Mouse (Mus musculus) kidney, postnatal 14 days (tissue): Measurements from ENCODE around the gene Ppp3cb.

ENCODE experiments used
- DNase-seq: peaks from one replicate; pipeline ENCODE4 v3.0.0; 2022; ENCODE audit warnings: mixed read lengths

The Ppp3cb gene

DNA sequence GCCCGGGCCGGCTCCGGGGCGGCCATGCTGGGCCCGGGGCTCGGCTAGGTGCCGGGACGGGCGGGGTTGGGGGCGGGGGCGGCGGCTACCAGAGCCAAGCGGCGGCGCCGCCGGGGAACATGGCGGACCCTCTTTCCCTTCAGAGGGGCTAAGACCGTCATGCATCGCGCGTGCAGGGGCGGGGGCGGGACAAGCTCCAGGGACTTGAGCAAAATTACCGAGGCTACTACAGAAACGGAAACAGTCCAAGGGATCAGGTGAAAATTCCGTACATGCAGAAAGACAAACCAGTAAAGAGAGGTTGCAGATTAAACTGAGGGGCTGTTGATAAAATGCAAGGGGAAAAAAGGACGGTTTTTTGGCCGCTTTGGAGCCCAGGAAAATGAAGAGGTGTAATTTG, at the start of gene Ppp3cb:
Gene Ppp3cb, minus strand, starts transcription at position 159 of the 400 bp plus-strand sequence.
- DNase-seq = peak; percentile 91

GRCm38 (mm10) chr14:20595781-20596180, 49.4 kb upstream of the Ppp3cb start:
- DNase-seq = no peak

DNA sequence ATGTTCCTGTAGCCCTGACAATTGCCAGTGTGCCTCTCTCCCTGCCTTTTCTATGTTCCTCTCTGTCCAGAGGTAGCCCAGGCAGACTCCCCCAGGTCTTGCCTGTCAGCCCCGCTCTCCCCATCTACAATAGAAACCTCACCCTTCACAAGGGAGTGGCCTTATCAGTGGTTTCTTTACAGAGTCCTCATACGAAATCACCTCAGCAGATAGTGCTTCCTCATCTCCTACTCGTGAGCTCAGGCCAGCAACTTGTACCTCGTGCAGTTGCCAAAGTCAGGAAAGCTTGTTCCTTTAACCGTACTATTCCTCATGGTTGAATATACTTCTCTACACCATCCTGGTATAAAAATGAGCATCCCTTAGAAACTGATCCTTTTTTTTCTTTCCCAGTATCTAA, 41.1 kb upstream of the Ppp3cb start:
- DNase-seq = no peak

- DNase-seq = peak; percentile 9
Measured at GRCm38 (mm10) chr14:20578822-20579407, 32.5 kb upstream of the Ppp3cb start.

DNA sequence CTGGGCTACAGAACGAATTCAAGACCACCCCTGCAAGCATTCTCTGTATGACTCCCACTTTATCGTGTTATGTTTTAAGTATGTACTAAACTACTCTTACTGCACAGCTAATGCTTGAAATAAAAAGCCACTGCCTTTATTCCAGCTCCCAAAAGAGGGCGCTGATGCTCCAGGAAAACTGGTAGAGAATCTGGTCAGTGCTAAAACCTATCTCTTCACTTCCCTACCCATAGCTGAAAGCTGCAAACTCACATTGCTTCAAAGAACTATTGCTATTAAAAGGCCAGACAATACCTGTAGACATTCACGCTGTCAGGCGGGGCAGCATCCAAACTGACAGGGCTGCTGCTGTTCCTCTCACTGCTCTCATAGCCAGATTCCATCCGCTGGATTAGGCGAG, 29.8 kb upstream of the Ppp3cb start:
- peak; percentile 77 for DNase-seq

GRCm38 (mm10) chr14:20573196-20573595, 26.8 kb upstream of the Ppp3cb start:
- peak; percentile 12 for DNase-seq

DNA sequence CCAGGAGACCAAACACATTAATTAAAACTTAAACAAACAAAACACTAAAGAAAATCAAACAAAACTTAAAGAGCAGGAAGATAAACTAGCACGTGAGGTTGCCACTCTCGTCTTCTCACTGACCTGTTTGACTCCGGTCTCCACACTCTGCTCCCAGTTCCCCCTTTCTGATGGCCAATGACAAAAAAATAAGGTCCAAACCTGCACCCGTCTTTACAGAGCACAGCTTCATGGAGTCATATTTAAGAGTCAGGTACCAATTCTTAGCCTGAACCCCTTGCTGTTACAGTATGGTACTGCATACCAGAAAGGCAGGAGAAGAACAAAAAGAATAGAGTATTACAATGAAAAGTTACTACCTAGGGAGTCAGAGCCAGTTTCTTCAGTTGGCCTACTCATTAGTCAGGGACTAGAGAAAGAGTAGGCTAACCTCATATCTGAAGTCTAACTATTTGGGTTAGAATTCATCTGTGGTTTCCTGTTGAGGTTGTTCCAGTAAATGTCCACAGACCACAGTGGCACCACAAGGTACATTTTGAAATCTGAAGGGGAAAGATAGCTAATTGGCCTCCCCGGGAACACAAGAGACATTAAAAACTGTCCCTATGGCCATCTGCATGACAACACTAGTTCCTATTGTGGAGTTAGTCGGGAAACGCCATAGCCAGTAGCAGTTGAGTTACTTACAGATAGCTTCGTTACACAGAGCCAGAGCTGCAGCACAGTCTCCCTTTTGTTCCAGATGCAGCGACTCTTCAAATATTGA, 19.1 kb upstream of the Ppp3cb start:
- no peak for DNase-seq

DNA sequence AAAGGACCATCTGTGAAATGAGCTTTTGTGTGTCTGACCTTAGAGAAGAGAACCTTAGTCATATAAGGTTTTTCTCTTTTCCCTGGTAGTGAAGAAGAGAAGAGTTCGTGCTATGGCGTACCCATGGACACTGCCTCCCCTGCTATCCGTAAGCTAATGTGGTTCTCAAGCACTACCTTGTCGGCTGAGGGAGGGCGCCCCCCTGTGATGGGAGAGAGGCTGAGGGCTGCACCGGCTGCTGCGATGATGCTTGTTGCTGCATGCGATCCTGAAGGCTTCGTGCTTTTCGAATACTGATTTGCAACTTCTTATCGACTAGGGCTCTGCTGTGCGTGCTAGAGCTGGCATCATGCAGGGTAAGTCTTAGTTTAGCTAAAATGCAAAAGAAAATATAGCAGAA, 18.3 kb upstream of the Ppp3cb start:
- DNase-seq = peak; percentile 16

DNA sequence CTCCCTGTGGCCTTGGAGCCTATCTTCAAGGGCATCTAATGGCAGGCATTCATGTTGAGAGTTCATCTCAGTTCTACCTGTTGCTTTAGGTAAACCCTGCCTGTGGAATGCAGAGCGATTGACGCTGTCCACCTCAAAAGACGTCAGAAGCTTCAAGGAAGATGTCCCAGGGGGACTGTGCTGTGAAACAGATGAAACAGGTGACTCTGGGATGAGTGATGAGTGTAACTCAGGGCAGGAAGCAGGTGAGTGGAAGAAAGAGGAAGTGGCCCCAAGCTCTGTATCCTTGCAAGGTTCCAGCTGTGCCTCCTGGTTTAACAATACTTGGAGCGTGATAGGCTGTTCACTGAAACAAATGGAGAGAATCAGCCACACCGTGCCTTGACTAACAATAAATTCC, 15.5 kb upstream of the Ppp3cb start:
- no peak for DNase-seq

- peak; percentile 7 for DNase-seq
Measured at GRCm38 (mm10) chr14:20550136-20550535, 3.8 kb upstream of the Ppp3cb start.

GRCm38 (mm10) chr14:20545529-20546331, 643 bp downstream of the Ppp3cb start:
- DNase-seq = peak; percentile 94

DNA sequence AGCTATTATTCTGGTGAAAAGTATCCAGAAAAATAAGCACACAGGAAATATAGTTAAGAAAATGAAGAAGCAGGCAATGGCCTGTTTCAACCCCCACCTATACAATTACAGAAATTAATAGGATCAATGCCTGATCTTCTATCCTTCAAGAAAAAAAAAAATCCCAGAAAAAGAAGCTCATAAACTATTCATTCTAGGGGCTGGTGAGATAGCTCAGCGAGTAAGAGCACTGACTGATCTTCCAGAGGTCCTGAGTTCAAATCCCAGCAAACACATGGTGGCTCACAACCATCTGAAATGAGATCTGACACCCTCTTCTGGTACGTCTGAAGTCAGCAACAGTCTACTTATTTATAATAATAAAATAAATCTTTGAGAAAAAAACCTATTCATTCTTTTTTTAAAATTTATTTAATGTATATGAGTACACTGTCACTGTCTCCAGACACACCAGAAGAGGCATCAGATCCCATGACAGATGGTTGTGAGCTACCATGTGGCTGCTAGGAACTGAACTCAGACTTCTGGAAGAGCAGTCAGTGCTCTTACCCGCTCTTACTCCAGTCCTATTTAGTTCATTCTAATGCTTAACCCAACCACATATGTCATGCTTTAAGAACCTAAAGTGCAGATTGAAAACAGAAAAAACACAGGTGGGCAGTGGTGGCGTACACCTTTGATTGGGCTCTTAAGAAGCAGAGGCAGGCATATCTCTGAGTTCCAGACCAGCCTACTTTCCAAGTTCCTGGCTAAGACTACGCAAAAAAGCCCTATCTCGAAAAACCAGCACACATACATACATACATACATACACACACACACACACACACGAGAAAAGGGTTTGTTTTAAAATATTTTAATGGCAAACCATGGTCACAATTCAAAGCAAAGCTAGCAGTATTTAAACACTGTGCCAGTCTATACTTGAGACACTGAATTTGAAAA, 1.6 kb downstream of the Ppp3cb start:
- DNase-seq = no peak

DNA sequence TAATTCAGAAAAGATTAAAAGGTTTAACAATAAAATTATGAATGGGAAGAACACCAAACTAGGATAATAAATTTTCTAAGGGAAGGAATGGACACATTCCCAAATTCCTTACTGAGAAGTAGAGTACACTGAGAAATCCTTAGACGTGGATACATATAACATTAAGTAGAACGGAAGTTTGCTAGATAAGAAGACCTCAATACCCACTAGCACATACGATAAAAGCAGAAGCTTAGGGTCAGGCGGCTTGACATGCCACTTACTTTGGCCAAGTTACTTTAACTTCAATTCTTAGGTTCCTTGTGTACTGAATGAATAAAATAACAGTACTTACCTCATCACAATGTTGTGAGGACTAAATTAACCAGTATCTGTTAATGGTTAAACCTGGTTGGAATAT, 16.7 kb downstream of the Ppp3cb start:
- DNase-seq = no peak

- no peak for DNase-seq
Measured at GRCm38 (mm10) chr14:20520179-20520578, 26.2 kb downstream of the Ppp3cb start.

DNA sequence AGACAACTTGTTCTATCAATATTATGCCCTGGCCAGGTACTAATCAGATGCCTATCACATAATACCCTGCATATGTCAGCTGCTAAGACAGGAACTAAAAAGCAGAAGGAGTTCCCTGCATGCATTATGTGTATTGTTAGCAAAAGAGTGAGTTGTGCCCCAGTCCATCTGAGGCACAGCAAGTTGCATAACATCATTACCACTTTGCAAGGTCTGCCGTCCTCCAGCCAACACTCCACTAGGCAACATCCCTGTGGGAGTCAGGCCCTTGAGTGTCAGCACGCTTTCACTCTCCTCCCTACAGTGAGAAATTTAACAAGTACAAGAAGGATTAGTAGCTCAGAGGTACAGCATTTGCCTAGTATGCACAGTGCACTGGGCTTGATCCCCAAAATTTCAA, 37.9 kb downstream of the Ppp3cb start:
- DNase-seq = no peak

DNA sequence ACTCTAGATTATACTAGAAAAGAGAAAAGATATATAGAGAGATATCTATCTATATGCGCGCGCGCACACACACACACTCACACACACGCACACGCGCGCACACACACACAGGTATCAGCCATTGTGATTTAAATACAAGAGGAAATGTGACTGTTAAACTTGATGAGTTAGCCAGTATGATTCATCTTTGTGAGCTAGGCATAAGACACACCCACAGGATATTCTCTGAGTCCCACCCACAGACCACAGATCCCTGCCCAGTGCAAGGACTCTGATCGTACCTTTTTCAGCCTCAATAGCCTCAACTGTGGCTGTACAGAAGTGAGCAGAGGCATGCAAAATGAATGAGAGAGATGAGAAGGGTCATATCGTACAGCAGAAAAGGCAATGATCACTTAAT, 43.4 kb downstream of the Ppp3cb start:
- DNase-seq = no peak

DNA sequence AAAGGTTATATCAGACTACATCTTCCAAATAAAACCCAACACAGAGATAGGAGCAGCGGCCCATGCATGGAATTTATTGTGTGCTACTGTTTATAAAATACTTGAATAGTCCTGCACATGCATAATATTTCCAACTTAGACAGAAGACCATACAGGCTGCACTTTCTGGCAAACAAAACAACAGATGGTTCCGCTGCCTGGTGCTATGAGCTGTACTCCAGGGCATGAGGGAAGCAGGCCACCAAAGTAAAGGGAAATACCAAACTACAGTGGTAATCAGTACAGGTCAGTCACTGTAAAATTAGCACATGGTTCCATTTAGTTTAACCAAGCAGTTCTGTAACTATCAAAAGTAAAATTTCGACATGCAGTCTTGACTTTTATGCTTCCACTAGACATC, 46.4 kb downstream of the Ppp3cb start:
- no peak for DNase-seq

- no peak for DNase-seq
Measured at GRCm38 (mm10) chr14:20496603-20497002, 49.8 kb downstream of the Ppp3cb start, which contains the start of gene Mss51. Gene Mss51 (minus strand): TSS chr14:20496901.

DNA sequence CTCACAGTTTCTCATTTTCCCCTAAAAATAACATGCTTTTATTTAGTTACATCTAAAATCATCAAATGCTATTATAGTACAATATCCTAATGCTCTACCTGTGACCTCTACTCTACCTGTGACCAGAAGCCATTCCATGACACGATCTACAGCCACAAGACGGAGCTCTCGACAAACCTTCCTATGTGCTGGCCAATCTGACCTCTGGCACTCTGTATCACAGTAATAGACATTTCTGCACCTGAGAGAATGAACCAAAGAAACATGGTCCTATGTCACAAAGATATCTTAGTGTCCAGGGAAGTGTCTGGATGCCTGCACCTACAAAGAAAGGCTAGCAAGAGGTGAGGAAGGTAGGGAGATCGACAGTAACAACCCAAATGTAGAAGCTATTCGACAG, 60.3 kb downstream of the Ppp3cb start:
- no peak for DNase-seq

DNA sequence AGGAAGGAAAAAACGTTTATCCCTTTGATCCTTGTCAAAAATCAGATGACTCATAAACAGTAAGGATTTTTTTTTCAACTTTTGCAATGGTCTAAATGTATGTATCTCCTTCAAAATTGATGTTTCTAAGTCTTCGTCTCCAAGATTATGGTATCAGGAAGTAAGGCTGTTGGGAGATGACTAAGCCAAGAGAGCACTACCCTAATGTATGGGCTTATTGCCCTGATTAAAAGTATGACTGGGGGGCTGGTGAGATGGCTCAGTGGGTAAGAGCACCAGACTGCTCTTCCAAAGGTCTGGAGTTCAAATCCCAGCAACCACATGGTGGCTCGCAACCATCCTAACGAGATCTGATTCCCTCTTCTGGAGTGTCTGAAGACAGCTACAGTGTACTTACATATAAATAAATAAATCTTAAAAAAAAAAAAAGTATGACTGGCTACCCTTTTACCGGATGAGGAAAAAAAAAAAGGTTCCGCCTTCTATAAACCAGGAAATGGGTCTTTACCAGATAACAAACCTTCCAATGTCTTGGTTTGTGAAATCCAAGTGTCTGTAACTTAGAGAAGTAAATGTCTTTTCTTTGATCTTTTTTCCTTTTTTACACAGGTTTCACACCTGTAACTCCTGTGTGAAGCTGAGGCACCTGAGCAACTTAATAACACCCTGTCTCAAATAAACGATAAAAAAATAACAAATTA, 64.2 kb downstream of the Ppp3cb start:
- DNase-seq = no peak

DNA sequence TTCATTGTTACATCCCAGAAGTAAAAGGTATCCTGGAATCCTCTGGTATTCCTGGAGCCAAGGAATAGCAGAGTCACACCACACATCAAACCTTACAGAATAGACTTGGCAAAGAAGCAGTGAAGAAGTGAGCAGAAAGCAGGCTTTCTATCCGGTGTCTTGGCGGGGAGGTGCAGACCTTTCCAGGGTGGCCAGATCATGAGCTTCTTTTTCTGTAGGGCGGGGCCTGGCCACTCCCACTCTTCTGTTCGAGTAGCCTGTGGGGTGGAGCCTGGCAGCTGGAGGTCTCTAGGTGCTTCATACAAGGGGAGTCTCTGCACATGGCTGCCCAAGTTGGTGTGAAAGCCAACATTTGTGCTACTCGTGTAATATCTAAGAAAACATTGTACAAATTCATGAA, 65.2 kb downstream of the Ppp3cb start:
- DNase-seq = no peak

- DNase-seq = no peak
Measured at GRCm38 (mm10) chr14:20480195-20480579, 66.2 kb downstream of the Ppp3cb start.
